Mouse (Mus musculus) megakaryocyte progenitor cell, adult 5-6 weeks (primary cell): ENCODE results near the gene Btbd11. TPM values are rescaled to one million over a fixed set of nuclear protein-coding genes. Genes with fewer than 3 reads are reported as not detected.
A peak's percentile ranks its signal among the peaks of the same experiment; 100 is the strongest.

Experiments
- ATAC-seq: replicated peaks from 2 replicates; pipeline ENCODE4 v1.8.0; 2016; ENCODE audit warnings: mild to moderate bottlenecking, moderate TSS enrichment, inconsistent platforms; ENCODE audit not compliant: poor library complexity
- total RNA-seq, 2 experiments: library from RNA; stranded (forward) in 1 of 2; stranded (reverse) in 1 of 2; fragments of 157-497, 149-512 nt in 1 of 2; fragments of 200-1000 nt in 1 of 2; gene quantifications; 2 replicates each; pipeline versions ENCODE4 v1.2.3 to v1.2.4; 2015 to 2017

Gene Btbd11
- total RNA-seq, 2 experiments from 2014 or later = 1.6 to 2.7 TPM

GRCm38 (mm10) chr10:85420851-85421628 lies 34.4 kb downstream of the Btbd11 start:
- ATAC-seq = peak; percentile 68

DNA sequence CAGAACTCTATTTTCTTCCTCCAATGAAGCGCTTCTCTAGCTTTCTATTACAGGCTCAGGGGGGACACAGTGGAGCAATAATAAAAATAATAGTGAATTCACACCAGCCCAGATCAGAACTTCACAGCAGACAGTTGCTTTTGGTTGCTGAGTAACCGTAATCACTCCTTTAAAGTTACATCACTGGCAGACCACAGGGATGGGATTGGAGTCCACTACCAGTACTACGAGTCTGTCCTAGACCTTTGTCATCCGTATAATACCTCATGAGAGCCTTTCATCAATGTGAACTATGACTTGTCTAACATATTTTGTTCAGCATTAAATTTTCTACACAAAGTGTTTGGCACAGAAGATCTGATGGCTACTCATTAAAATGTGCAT lies 35.0 kb downstream of the Btbd11 start:
- no peak for ATAC-seq

DNA sequence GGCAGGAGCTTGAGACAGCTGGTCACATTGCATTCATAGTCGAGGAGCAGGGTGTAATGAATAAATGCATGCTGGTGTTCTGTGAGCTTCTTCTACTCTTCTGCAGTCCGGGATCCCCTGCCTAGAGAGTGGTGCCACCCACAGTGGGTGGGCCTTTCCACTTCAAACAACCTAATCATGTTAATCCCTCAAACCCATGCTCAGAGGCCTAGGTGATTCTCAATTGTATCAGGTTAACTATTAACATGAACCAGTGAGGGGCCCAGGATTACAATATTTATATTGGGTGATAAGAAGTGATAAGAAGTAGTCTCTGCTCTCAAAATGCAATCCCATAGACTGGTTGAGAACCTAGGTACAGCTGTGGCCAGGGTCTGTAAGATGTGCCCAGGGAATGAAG lies 39.1 kb downstream of the Btbd11 start:
- ATAC-seq = no peak

DNA sequence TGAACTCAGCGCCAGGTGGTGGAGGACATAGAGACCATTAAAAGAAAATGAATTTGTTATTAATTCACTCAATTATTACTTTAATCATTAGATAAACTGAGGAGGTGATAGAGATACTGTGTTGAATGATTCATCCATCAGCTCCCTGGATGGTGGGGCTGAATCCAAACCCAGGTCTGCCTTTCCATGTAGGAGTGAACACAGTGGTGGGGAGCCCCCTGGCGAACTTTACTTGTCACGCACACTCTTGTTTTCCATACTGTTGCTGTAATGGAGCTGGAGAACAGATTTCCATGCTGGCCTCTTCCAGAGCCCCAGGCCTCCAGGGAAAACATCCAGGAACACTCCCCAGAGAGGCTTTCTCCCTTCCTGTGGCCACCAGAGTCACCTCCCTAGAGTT lies 50.6 kb downstream of the Btbd11 start:
- ATAC-seq = no peak

- ATAC-seq = no peak
These were observed 56.8 kb downstream of the Btbd11 start for GRCm38 (mm10) chr10:85443371-85443770.

GRCm38 (mm10) chr10:85445891-85446290 lies 59.3 kb downstream of the Btbd11 start:
- ATAC-seq = no peak

GRCm38 (mm10) chr10:85446700-85447099 lies 60.1 kb downstream of the Btbd11 start:
- no peak for ATAC-seq

DNA sequence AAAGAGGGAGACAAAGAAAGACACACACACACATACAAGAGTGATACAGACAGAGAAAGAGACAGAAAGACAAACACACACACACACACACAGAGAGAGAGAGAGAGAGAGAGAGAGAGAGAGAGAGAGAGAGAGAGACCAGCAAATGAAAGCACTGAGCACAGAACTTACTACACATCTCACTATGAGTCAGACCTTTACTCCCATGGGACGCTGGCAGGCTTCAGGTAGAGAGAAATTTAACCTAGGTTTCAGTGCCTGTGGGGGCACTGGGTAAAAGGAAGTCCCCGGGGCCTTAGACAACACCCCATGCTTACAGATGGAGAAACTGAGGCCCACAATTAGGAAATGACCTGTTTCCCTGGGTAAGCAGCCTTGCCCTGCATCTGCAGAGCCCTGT lies 61.3 kb downstream of the Btbd11 start:
- ATAC-seq = no peak

GRCm38 (mm10) chr10:85451629-85452368 lies 65.2 kb downstream of the Btbd11 start:
- ATAC-seq = peak; percentile 72

DNA sequence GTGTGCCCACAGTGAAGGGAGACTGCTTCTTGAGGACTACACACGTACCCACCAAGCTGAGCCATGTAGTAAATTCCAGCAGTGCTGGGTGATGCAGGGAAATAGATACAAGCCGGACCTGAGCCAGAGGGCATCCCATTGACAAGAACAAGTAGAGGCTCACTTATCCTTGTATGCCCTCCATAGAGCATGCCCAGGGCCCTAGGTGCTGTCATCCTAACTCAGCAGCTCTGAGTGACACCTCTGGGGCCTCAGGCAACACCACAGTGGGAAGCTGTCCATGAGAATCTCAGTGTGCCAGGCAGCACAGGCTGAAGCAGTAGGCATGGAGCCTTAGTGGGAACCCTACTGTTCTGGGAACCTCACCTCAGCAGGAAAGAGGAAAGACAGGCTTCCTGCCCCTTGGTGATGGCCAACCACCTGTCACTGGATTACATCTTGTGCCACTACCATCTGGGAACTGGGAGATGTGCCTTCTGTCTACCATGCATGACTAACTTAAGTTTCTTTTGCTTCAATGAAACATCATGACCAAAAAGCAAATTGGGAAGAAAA lies 66.7 kb downstream of the Btbd11 start:
- ATAC-seq = no peak

GRCm38 (mm10) chr10:85455985-85456384 lies 69.4 kb downstream of the Btbd11 start:
- ATAC-seq = no peak; the same call in 1 of the 2 replicates

- no peak for ATAC-seq
These were observed 72.2 kb downstream of the Btbd11 start for GRCm38 (mm10) chr10:85458744-85459344.

DNA sequence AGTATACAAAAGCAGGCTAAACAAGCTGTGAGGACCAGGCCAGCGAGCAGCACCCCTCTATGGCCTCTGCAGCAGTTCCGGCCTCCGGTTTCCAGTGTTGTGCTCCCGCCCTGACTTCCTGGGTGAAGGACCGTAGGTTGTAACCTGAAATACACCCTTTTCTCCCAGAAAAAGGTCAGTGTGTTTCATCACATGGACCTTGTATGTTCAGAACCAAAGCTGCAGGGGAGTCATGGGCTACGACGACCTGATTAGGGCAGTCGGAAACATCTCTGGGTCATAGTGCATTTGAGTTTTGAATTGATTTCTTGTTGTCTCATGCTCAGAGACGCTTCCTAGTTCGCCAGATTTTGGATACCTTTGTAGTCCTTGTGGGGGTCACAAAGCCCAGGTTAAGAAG lies 74.1 kb downstream of the Btbd11 start:
- ATAC-seq = no peak

GRCm38 (mm10) chr10:85464152-85464551 lies 77.5 kb downstream of the Btbd11 start:
- no peak for ATAC-seq

DNA sequence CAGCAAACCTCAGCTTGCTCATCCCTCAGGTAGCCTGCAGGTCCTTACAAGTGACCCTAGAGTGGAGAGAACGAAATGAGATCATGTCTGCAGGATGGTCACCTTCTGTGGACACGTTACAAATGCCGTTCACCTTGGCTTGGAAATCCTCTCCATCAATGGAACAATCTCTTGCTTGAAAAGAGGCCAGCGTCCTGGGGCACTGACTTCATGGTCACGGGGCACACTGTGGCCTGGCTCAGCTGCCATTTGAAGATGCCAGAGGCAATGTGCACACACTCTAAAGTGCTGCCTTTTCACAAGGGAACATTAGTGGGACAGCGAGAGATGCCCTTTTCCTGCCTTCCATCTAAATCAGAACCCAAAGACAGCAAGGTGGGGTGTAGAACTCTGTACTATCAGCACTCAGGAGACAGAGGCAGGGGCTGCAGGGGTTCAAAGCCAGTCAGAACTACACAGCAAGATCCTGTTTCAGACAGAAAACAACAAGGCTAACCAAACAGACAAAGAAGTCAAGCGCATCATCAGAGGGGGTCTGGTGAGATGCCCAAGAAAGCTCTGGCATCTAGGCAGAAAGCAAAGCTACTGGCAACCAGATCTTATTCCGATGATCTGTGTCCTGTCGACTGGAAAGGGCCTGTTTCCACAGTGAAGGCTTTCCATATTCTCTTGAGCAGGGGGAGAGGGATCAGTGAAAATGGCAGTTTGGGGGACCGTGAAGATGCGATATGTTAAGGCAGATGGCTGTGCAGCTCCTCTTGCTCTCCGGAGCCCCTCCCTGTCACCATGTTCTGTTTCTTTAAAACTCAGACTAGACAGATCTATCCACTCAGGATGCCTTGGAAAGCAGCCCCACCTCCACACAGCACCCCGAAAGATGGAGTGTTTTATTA lies 79.1 kb downstream of the Btbd11 start:
- ATAC-seq = no peak

- no peak for ATAC-seq
These were observed 79.8 kb downstream of the Btbd11 start for GRCm38 (mm10) chr10:85466409-85466761.

DNA sequence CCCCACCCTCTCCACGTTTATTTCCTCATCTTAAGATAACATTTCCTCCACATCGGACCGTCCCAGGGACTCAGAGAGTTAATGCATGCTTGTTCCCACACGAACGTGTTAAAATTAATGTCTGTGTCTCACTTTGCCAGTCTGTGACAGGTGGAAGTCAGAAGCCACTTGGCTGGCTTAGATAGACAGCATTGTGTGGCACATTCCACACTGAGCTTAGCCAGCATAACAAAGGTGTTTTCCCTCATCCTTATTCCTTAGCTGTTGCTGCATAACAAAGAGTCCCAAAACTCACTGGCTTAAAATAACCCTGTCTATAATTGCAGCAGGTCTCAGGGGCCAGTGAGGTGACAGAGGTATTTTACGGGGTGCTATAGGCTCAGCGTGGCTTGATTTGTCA lies 80.8 kb downstream of the Btbd11 start:
- ATAC-seq = no peak

- ATAC-seq = no peak
These were observed 81.9 kb downstream of the Btbd11 start for GRCm38 (mm10) chr10:85468527-85468926.

- ATAC-seq = no peak
These were observed 82.7 kb downstream of the Btbd11 start for GRCm38 (mm10) chr10:85469341-85469740.

DNA sequence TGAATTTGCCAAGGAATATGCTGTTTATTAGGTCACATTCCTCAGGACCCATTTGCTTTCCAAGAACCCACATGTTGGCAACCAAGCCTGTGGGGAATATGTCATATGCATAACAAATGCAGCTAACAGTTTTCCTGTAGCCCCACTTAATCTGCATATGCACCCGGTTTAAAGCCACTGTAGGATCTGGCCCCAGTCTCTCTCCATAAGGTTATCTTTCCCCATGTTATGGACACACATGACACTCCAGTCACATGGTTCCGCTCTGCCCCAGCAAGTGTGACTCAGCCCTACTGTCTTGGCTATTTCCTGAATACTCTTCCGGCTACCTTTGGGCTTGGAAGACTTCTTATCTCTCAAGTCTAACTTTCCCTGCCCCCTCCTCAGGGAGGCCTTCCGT lies 86.7 kb downstream of the Btbd11 start:
- ATAC-seq = no peak

GRCm38 (mm10) chr10:85473871-85474270 lies 87.3 kb downstream of the Btbd11 start:
- ATAC-seq = no peak
